Mouse (Mus musculus) heart, embryonic 14.5 days (tissue): ENCODE results near the gene Eif2a. TPM values are rescaled to one million over a fixed set of nuclear protein-coding genes. Genes with fewer than 3 reads are reported as not detected.

Experiments used
- ATAC-seq: fragments of 200-750 bp; cut with Nextera tagmentation; 2 replicates; pipeline ENCODE4 v1.8.0; 2017; ENCODE audit warnings: low read depth, moderate TSS enrichment; ENCODE audit not compliant: insufficient number of reproducible peaks, insufficient read depth, low FRiP score
- H3K27ac ChIP-seq, 2 experiments: fragments of 200-500 bp in 1 of 2; fragments of 300-500 bp in 1 of 2; sonication (generic) in 1 of 2; replicated peaks in 1 of 2; 2 replicates each; pipeline ENCODE4 v1.5.1; 2012 to 2014; ENCODE audit warnings: low read depth in 2 of 2, low read length in 2 of 2, control low read depth in 1 of 2, mild to moderate bottlenecking in 1 of 2, mixed read lengths in 1 of 2; ENCODE audit not compliant: control insufficient read depth in 1 of 2, insufficient read depth in 1 of 2
- H3K27me3 ChIP-seq: fragments of 300-500 bp; sonication (generic); 2 replicates; pipeline ENCODE4 v1.6.1; 2014; ENCODE audit warnings: mild to moderate bottlenecking, low read length, control low read depth; ENCODE audit not compliant: control insufficient read depth, insufficient read depth
- H3K36me3 ChIP-seq: fragments of 300-500 bp; sonication (generic); 2 replicates; pipeline ENCODE4 v1.6.1; 2014; ENCODE audit warnings: mild to moderate bottlenecking, control low read depth, low read length, mixed read lengths; ENCODE audit not compliant: control insufficient read depth, insufficient read depth
- H3K4me1 ChIP-seq, 2 experiments: fragments of 200-500 bp in 1 of 2; fragments of 300-500 bp in 1 of 2; sonication (generic) in 1 of 2; 2 replicates each; pipeline ENCODE4 v1.6.1; 2012 to 2014; ENCODE audit warnings: low read length in 2 of 2, control low read depth in 1 of 2, mixed read lengths in 1 of 2; ENCODE audit not compliant: control insufficient read depth in 2 of 2, insufficient read depth in 2 of 2
- H3K4me2 ChIP-seq: fragments of 300-500 bp; sonication (generic); 2 replicates; pipeline ENCODE4 v1.6.1; 2014; ENCODE audit warnings: mild to moderate bottlenecking, low read length
- H3K4me3 ChIP-seq, 2 experiments: fragments of 200-500 bp in 1 of 2; fragments of 300-500 bp in 1 of 2; sonication (generic) in 1 of 2; 2 replicates each; pipeline ENCODE4 v1.5.1; 2012 to 2014; ENCODE audit warnings: low read length in 2 of 2, mild to moderate bottlenecking in 2 of 2, control low read depth in 1 of 2, low read depth in 1 of 2, moderate library complexity in 1 of 2; ENCODE audit not compliant: control insufficient read depth in 1 of 2, insufficient read depth in 1 of 2
- H3K9ac ChIP-seq: fragments of 300-500 bp; sonication (generic); 2 replicates; pipeline ENCODE4 v1.6.1; 2014; ENCODE audit warnings: mild to moderate bottlenecking, low read length
- H3K9me3 ChIP-seq: fragments of 300-500 bp; sonication (generic); 2 replicates; pipeline ENCODE4 v1.6.1; 2016; ENCODE audit warnings: low read length, control low read depth; ENCODE audit not compliant: control insufficient read depth
- WGBS: fragments of 180-500 bp; shearing (Covaris S2); extraction: QIAGEN DNeasy Blood & Tissue Kit; methylation state at CpG from one replicate; pipeline ENCODE4 v1.1.7; 2014; 5-methylcytosine and 5-hydroxymethylcytosine counted together
- polyA plus RNA-seq: library from polyadenylated mRNA; unstranded; fragments of >200 nt; fragmentation: Nextera tagmentation; extraction: Ambion mirVana; gene quantifications from 2 replicates; pipeline ENCODE4 v1.2.1, GENCODE M21; 2014

Gene Eif2a
- polyA plus RNA-seq, 1 experiment from 2014 or later = 40.7 TPM

- no peaks in the 10 kb centered on the region for H3K9me3 ChIP-seq
- no peaks in the 10 kb centered on the region for H3K27me3 ChIP-seq
- H3K4me2 ChIP-seq = no peak overlapping the region
- peaks cover 67% of the 10 kb centered on the region for H3K36me3 ChIP-seq
- WGBS = 74% methylated on average over 7 of the region's 7 CpGs
- no peaks in the 10 kb centered on the region for H3K4me1 ChIP-seq
- no peak overlapping the region for H3K4me3 ChIP-seq
- H3K9ac ChIP-seq = no peak overlapping the region
- ATAC-seq = no peak
- no peak overlapping the region for H3K27ac ChIP-seq
Measured at GRCm38 (mm10) chr3:58556649-58557048, 31.0 kb downstream of the Eif2a start.

DNA sequence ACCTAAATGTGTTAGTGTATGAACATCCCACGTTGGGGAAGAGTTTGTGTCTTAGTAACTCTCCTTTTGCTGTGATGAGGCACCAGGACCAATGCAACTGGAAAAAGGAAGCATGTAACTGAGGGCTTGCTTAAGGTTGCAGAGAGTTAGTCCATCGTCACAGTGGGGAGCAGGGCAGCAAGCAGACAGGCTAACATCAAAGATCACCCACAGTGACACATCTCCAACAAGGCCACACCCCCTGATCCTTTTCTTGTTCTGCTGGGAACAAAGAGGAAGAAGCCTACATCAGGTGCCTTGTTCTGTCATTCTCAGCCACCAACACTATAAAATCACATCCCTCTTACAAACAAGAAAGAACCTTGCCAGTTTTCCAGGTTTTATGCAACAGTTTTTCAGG is 34.3 kb downstream of the Eif2a start:
- no peak overlapping the region for H3K27ac ChIP-seq
- H3K9me3 ChIP-seq = no peaks in the 10 kb centered on the region; the same call in 1 of the 2 replicates
- peaks cover 36% of the 10 kb centered on the region for H3K36me3 ChIP-seq
- 33% methylated on average over 2 of the region's 2 CpGs for WGBS
- H3K4me3 ChIP-seq = no peak overlapping the region
- no peak overlapping the region for H3K4me2 ChIP-seq
- no peaks in the 10 kb centered on the region for H3K27me3 ChIP-seq
- ATAC-seq = no peak
- H3K9ac ChIP-seq = no peak overlapping the region
- H3K4me1 ChIP-seq = no peaks in the 10 kb centered on the region

- ATAC-seq = no peak
- WGBS = 35% methylated on average over 2 of the region's 2 CpGs
- Histone ChIP-seq H3K4me1 (no peaks in the 10 kb centered on the region), H3K4me2 (no peak overlapping the region), H3K9ac (no peak overlapping the region), H3K4me3 (no peak overlapping the region), H3K27ac (no peak overlapping the region), H3K36me3 (peaks cover 20% of the 10 kb centered on the region), H3K9me3 (no peaks in the 10 kb centered on the region; the same call in 1 of the 2 replicates), H3K27me3 (no peaks in the 10 kb centered on the region)
Measured at GRCm38 (mm10) chr3:58561437-58561836, 35.8 kb downstream of the Eif2a start.

DNA sequence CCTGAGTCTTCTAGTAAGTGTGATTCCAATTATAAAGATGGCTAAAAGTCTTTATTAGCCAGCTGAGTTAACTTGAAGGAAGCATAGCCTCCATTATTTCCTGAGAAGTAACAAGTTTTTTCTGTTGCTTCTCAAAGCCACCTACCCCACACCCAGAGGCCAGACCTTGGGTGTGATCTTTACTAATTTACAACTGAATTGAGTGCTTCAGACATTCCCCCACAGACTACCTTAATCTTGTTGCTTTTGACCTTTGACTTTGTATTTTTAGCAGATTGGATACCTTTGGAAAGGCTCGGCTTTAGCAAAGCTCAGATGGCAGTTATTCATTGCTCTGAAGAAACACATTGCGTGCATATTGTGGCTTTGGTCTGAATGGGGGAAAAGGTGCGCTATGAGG is 45.2 kb downstream of the Eif2a start:
- Histone ChIP-seq H3K27ac (no peak overlapping the region), H3K27me3 (no peaks in the 10 kb centered on the region), H3K36me3 (no peaks in the 10 kb centered on the region), H3K9me3 (no peaks in the 10 kb centered on the region), H3K4me3 (no peak overlapping the region), H3K9ac (no peak overlapping the region), H3K4me2 (no peak overlapping the region), H3K4me1 (no peaks in the 10 kb centered on the region)
- ATAC-seq = no peak
- 81% methylated on average over 3 of the region's 3 CpGs for WGBS

- H3K4me1 ChIP-seq = peaks cover 0 to 5% of the 10 kb centered on the region in 2 experiments; a peak in 1 of 4 replicates
- H3K27me3 ChIP-seq = no peaks in the 10 kb centered on the region
- peak within 1 kb of the TSS; percentile 88 to 93 for H3K4me3 ChIP-seq
- 2% methylated on average over 59 of the region's 59 CpGs for WGBS
- H3K36me3 ChIP-seq = peaks cover 9% of the 10 kb centered on the region
- H3K27ac ChIP-seq = peak within 1 kb of the TSS; percentile 99
- peak; percentile 94 for ATAC-seq
- no peaks in the 10 kb centered on the region for H3K9me3 ChIP-seq
- H3K9ac ChIP-seq = peak within 1 kb of the TSS; percentile 99
- H3K4me2 ChIP-seq = peak within 1 kb of the TSS; percentile 79
Measured at GRCm38 (mm10) chr3:58576137-58577066, 50.8 kb downstream of the Eif2a start, which contains the start of gene Selenot. Gene Selenot, plus strand, starts transcription at chr3:58576636.

DNA sequence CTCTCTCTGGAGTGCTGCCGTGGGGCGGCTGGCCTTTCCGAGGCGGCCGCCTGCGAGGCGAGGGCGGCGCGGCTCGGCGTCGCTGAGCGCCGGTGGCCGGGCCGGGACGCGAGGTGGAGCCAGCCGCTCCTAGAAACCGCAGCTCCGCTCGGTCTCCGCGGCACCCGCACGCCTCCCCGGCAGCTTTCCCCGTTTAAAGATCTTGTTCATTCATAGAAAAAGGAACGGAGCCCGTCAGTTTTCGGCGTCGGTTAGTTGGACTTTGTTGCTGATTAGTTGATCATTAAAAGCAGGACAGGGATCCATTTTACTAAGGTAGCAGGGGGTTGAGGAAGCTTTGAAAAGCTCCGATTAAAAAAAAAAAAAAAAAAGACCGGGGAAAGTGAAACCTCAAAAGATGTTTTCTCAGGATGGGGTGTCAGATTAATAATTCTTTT is 51.5 kb downstream of the Eif2a start:
- H3K4me3 ChIP-seq = peak overlapping the region; percentile 88 to 93
- ATAC-seq = peak; percentile 83
- WGBS = under 1% methylated on average over 35 of the region's 36 CpGs

GRCm38 (mm10) chr3:58577506-58578050 is 52.0 kb downstream of the Eif2a start:
- Histone ChIP-seq H3K4me3 (peak overlapping the region; percentile 88 to 93; a peak in 3 of 4 replicates), H3K27ac (no peak overlapping the region; a peak in 1 of 4 replicates), H3K36me3 (peaks cover 9% of the 10 kb centered on the region), H3K27me3 (no peaks in the 10 kb centered on the region), H3K4me1 (peaks cover 2 to 17% of the 10 kb centered on the region in 2 experiments; a peak in 3 of 4 replicates), H3K9me3 (no peaks in the 10 kb centered on the region), H3K9ac (peak overlapping the region; percentile 99), H3K4me2 (peak overlapping the region; percentile 79)
- 17% methylated on average over 8 of the region's 8 CpGs for WGBS
- ATAC-seq = no peak

More for the DNA sequence above, 51.5 kb downstream of the Eif2a start:
- peak overlapping the region; percentile 99 for H3K9ac ChIP-seq
- peaks cover 9% of the 10 kb centered on the region for H3K36me3 ChIP-seq
- H3K27ac ChIP-seq = peak overlapping the region; percentile 99
- H3K27me3 ChIP-seq = no peaks in the 10 kb centered on the region
- no peaks in the 10 kb centered on the region for H3K9me3 ChIP-seq
- peak overlapping the region; percentile 79 for H3K4me2 ChIP-seq
- peaks cover 0 to 12% of the 10 kb centered on the region in 2 experiments; a peak in 2 of 4 replicates for H3K4me1 ChIP-seq
